Mouse (Mus musculus) heart, postnatal 0 days (tissue): Measurements from ENCODE around the gene Gm10600.
"Not testable (repeated sequence)": the region's sequence is repeated elsewhere in the genome, so short reads cannot be mapped to it uniquely, and the experiment has no call there.

ENCODE experiments used
- CTCF ChIP-seq: IDR thresholded peaks from 2 replicates; pipeline ENCODE4 v1.5.1; 2016; ENCODE audit warnings: antibody characterized with exemption, control low read depth, low read depth
- EP300 ChIP-seq: IDR thresholded peaks from 2 replicates; pipeline ENCODE4 v1.6.1; 2016; ENCODE audit warnings: antibody characterized with exemption, low read depth

DNA sequence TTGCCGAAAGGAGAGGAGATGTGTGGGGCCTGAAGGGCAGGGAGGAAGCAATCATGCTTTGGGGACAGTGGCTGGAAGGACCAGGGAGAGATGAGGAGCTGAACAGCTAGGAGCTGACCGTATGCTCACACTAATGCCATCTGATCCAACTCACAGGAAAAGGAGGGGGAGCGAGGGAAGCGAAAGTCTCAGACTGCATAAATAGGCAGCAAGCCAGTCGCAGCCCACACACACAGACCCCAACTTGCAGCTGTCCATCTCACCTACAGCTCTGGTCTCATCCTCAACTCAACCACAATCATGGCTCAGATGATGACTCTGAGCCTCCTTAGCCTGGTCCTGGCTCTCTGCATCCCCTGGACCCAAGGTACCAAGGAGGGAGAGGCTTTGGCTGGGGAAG lies 15.0 kb downstream of the Gm10600 start, which contains the start of gene Ccl21b:
- not testable (repeated sequence) for TF ChIP-seq CTCF, EP300
